Mouse (Mus musculus) A20 (cell line): ENCODE measurements around the gene Cish.

Experiments used
- DNase-seq: peaks from one replicate; pipeline ENCODE4 v3.0.0-alpha.2; 2011; ENCODE audit warnings: low read depth, low spot score

Gene Cish

DNA sequence AAGGTAGTCTGAATTCAATTTTAAA, at the start of gene Cish:
Gene Cish (plus strand): TSS at position 11 of the 25 bp plus-strand sequence.
- no peak for DNase-seq

DNA sequence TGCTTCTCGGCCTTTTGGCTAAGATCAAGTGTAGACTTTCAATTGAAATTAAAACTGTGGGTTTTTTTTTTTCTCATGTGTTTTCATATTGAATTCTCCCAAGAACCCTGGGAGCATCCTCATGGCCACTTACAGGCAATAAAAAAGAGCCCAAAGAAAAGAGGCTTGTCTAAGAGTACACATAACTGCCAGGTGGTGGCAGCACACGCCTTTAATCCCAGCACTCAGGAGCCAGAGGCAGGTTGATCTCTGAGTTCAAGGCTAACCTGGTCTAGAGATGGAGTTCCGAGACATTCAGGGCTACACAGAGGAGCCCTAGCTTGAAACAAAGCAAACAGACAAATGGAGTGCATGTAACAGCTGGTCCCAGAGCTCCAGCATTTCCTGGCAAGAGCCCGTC, 49.7 kb upstream of the Cish start:
- peak; percentile 33 for DNase-seq

- no peak for DNase-seq
Measured at GRCm38 (mm10) chr9:107249154-107249553, 46.7 kb upstream of the Cish start.

DNA sequence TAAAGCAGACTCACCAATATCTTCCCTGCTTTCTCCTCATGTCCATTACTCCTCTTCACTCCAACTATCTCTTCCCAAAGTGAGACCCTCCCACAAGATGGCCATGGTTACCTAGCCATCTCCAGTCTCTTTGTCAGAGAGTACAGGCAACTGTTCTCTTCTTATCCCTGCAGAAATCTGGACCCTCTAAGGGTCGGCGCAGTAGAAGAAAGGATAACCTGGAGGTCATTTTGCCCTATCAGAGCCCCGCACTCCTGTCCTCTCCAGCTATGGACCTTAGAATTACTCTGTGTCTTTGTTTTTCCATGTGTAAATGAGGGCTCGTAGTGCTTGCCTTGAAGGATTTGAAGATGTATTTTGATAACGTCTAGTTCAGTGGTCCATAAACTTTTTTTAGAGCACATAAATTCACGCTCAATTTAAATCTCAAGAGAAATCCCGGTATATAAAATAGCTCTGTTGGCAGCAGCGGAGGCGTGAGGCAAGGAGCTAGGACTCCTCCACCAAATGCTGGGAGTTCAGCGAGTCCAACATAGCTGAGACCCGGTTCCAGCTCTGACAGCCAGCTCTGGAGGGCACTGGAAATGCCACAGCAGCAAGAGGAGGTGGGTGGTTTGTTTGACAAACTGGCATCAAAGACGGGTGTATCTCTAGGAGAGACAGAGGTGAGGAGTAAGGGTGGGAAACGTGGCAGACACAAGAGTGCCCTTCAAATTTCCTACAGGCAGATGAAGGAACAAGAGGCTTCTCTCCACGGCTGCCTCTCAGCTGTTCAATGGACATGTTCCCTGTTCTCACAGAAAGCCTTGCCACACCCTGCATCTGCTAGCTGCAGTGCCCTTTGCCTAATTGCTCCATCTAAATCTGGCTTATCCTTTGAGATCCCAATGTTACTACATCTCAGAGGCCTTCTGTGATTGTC, 45.1 kb upstream of the Cish start:
- DNase-seq, result no peak

DNA sequence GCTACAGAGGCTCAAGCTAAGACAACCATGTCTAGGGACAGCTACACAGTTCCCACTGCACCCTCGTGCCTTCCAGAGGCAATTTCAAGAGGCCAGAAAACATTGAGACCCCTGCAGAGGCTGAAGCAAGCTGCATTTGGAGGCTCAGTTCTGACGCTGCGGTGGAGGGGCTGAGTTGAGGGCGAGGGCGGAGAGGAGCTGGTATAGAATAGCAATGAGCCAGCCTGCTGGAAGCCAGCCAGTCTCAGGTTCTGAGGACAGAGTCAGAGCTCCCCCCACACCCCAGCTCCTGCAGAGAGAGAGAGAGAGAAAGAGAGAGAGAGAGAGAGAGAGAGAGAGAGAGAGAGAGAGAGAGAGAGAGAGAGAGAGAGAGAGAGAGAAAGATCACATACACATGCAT, 43.7 kb upstream of the Cish start:
- no peak for DNase-seq

GRCm38 (mm10) chr9:107254476-107254875, 41.4 kb upstream of the Cish start:
- DNase-seq, result no peak

DNA sequence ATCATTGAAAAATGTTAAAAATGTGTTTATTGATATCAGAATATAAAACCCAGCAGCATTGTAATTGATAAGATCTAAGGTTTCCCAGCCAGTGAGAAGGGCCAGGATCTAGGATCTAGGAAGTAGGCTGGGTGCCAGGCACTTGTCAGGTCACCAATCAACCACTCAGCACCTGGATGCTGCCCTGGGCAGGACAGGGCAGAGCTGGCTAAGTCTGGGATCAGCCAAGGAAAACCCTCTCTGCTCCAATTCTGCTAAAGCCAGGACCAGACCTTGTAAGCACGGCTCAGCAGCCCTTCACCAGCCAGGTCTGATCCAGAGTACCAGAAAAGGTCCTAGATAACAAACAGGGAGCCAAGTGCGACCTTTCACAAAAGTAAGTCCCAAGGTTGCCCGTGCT, 40.9 kb upstream of the Cish start:
- DNase-seq, result no peak

- no peak for DNase-seq
Measured at GRCm38 (mm10) chr9:107255596-107255995, 40.2 kb upstream of the Cish start.

DNA sequence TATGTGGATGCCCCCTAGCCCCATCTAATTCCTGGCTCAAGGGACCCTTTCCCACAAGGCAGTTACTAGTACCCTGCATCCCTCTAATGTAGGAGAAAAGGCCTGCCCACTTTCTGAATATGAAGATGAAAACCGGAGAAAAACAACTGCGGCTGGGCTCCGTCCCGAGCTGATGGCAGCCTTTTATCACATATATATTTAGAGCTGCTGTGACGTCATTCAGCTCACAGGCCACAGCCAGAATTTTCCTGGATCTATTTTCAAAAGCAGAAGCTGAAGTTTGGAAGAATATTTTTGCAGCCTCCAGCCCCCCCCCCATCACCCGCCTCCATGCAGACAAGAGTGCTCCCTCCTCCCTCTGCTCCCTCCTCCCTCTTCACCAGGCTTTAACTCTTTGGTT, 36.3 kb upstream of the Cish start:
- DNase-seq, result no peak

GRCm38 (mm10) chr9:107260429-107260828, 35.4 kb upstream of the Cish start:
- DNase-seq, result peak; percentile 2

DNA sequence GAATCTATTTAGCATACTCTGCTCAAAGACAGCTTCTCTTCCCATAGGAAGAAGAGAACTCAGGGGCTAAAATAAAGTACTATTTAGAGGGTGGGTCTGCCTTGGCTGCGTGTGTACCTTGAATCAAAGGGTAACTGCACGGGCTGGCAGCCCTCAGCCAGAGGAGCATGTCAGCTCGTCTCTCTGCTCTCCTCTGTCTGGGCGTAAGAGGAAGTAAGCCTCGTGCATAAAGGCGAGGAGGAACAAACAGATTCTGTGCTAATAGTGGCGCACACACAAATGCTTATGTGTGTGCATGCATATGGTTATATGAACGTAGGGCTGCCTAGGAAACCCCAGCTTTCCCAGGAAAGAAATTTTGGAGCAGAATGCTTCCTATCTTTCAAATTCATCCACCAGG, 35.0 kb upstream of the Cish start:
- peak; percentile 70 for DNase-seq

- DNase-seq, result no peak
Measured at GRCm38 (mm10) chr9:107261792-107262191, 34.0 kb upstream of the Cish start.

GRCm38 (mm10) chr9:107262375-107262774, 33.5 kb upstream of the Cish start:
- no peak for DNase-seq

- DNase-seq, result no peak
Measured at GRCm38 (mm10) chr9:107263912-107264311, 31.9 kb upstream of the Cish start.

- DNase-seq, result no peak
Measured at GRCm38 (mm10) chr9:107264731-107265130, 31.1 kb upstream of the Cish start.

- DNase-seq, result no peak
Measured at GRCm38 (mm10) chr9:107267028-107267427, 28.8 kb upstream of the Cish start.

DNA sequence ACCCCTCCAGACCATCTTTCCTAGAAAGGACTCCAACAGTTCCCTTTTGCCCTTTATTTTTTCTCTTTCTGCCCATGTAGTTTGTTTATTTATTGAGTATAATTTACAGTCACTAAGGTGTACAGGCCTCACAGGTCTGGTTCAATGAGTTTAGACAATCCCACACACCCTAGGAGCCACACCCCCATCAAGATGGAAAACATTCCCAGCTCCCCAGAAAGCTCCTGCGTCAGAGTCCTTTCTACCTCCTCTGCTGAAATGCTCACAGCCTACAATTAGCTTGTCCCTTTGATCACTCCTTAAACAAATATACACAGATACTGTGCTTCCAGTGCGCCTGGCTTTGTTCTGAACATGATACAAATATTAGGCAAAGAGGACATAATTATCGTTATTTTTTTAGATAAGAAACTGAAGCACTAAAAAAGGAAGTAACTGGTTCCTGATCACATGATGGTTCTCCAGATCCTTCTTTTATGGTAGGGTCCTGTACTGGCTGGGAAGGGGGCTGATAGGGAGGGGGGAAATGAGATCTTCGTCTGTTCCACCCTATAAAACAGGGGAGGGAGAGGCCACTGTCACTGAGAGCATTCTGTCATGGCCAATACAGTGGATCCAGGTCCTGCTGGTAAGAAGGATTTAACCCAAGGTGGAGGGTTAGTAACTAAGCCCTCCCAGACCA, 28.0 kb upstream of the Cish start:
- no peak for DNase-seq

DNA sequence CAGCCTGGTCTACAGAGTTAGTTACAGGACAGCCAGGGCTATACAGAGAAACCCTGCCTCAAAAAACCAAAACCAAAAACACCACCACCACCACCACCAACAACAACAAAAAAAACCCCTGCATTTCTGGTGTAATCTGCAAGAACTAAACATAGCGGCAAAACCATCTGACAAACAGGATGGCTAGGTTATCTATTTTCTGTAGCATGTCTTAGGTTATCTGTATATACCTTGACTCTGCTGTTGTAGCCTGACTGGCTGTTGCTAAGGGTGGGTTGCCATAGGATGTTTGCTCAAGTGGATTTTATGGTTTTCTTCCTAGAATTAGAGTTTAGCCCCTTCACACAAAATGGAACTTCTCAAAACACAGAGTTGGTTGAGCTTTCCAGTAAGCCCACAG, 26.1 kb upstream of the Cish start:
- DNase-seq, result no peak

DNA sequence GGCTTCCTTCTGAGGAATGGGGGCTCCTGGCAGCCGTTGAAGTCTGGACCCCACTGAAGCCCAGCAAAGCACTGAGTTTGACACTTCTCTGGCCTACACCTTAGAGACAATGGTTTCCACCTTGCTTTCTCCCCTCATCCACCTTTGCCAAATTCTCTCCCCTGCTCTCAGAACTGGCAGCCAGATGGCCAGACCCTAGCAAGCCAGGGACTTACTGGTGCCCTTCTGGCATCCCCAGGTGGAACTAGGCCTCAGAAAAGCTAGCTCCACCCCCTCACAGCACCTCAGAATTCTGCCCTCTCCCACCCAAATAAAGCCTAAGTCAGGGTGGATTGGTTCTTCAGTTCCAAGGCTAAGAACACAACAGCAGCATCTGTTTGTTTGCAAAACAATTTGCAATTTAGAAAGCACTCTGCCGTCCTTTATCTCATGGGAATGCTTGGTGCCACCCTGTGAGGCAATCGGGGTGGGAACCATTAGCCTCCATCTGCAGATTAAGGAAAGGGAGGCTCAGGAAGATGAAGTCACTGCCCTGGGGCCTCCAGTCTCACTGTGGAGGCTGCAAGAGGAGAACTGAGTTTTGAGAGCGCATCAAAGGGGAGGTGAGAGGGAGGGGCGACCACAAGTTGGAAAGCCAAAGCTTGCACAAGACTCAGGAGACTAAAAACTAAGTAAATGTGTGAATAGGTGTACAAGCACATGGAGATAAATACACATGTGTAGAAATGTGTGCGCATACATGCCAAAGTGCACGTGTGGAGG, 24.5 kb upstream of the Cish start:
- no peak for DNase-seq

GRCm38 (mm10) chr9:107272284-107272683, 23.5 kb upstream of the Cish start:
- no peak for DNase-seq

GRCm38 (mm10) chr9:107273184-107273583, 22.6 kb upstream of the Cish start:
- DNase-seq, result no peak

GRCm38 (mm10) chr9:107274751-107275150, 21.1 kb upstream of the Cish start:
- no peak for DNase-seq

DNA sequence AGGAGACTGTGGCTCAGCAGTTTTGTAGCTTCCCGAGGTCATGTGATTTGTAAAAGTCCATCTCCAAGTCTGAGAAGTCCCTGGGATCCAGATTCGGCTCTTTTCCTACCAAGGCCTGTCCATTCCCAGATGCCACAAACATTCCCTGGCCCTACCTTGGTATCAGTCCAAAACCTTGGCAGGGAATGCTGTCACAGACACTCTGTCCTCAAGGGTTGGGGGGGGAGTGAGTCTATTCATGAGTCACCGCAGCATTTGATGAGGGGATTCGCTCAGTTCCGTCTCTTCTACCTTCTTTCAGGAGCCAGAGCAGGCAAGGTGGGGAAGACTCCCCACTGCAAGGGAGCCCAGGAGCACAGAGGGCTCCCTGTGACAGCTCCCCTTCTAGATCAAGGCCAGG, 20.1 kb upstream of the Cish start:
- DNase-seq, result no peak
